Mouse (Mus musculus): ENCODE measurements around the gene Ephb1. TPM values are rescaled to one million over a fixed set of nuclear protein-coding genes. Genes with fewer than 3 reads are reported as not detected.
A peak's percentile ranks its signal among the peaks of the same experiment; 100 is the strongest.

Ephb1 gene
- total RNA-seq (2021) (1 to 10 TPM; 2.2 TPM), polyA plus RNA-seq (2012; rRNA removed) (1.8 TPM in 2 replicates)
- long read RNA-seq, result 0 reads

DNA sequence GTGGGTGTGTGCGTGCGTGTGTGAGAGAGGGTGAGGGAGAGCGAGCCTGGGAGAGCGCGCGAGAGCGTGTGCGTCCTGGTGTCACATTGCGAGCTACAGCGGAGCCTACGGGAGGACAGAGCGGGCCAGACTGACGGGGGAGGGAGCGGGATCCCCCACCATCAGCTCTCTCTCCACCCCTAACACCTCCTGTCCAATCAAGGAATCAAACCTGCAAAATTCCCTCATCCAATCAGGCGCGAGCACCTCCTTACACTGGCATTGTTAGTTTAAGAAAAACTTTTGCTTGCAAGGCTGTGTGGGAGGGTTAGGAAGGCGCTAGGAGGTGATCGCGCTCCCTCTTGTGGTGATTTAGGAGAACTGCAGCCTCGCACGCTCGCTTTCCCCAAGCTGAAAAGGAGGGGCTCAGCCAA is at the start of gene Ephb1:
Gene Ephb1, minus strand, starts transcription at position 133 of the 413 bp plus-strand sequence.
- peak; percentile 80 for DNase-seq

DNA sequence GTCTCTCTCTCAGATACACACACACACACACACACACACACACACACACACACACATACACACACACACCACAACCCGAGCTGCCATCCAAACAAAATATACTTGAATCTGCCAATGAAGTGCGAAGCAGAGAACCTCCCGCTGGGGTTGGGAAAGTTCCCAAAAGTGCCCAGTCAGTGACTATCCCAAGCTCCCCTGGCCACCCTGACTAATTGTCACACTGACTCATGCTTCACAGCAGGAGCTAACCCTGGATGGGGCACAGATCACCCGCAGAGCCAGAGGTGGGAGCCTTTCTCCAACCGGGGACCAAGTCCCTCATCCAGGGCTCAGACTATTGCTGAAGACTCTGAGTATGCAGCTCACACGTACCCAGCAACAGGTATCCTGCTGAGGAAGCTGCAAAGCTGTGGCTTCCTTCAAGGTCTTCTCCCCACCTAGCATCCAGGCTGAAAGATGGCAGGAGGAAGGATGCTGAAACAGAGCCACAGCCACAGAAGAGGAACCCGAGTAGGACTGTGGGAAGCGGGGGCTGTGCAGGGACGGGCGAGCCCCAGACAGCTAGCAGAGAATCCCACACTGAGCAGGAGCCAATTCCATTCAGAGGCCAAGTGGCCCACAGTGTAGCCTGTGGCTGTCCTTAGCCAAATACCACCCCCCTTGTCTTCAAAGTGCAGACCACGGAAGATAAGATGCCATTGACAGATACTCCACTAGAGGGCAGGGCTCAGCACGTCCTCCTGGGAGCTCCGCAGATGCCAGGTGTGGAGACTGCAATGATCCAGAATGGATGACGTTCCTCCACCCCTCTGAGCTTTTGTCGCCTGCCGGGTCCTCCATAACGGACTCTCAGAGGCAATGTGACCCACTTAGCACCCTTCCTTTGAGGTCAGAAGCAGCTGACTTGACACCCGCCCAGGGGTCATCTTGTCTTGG is 48.9 kb upstream of the Ephb1 start:
- DNase-seq, result peak; percentile 66

DNA sequence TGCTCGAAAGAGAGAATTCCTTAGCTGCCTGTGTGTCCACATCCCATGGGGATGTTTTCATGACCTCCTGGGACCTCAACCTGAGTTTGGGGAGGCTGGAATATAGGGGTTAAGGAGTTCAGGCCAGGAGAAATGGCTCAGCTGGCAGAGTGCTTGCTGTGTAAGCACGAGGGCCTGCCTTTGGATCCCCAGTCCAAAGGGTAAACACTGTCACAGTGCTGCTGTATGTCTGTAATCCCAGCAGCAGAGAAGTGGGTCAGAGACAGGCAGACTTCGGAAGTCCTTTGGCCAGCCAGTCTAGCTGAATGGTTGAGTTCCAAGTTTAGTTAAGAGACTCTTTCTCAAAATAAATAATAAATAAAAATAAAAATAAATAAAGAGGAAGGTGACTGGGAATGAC is 48.2 kb upstream of the Ephb1 start:
- peak; percentile 3 for DNase-seq

DNA sequence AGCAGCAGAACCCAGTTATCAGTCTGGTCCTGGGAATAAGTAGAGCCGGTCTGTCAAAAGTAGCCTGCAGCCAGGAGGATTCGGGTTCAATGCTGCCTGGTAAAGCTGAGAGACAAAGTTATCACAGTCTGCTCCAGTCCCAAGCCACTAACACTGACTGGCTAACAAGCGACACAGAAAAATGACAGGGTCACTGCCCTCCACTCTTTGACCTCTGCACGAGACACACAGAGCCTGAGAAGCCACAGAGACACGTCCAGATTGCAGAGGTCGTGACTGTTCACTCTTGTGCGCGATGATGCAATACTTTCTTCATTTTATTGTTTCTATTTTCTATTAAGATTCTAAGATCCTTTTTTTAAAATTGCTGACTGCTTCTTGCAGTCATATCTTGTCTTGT is 33.8 kb upstream of the Ephb1 start:
- DNase-seq, result no peak

DNA sequence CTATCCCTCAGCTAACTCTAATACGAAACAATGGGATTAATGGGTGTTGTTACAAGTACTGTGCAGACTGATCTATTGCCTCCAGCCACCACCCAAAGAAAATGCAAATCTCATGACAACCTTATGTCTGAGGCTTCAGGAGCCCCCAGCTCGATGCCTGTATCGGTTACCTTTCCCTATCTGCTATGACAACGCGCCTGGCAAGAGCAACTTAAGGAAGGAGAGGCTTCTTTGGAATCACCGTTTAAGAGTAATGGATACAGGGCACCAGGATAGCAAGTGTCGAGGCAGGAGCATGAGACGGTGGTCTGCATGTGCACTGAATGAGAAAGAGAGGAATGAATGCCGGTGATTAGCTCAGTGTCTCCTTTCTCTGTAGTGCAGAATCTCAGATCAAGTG is 32.3 kb upstream of the Ephb1 start:
- DNase-seq, result no peak

DNA sequence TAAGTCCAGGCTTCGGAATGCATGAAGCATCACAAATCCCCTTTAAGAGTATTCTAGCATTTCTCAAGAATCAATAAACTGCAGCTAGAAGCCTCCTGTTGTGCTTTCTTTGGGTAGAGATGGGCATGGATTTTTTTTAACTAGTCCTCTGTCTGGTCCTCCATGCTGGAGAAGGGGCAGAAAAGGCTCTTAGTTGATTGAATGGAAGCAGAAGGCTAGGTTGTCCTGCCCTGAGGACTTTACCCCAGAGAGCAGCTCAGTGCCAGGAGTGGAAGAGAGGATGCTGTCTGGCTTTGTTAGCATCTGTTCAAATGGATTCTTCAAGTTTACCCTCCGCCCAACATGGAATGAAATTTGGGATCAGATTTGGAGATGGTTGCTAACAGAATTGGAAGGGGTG is 25.7 kb upstream of the Ephb1 start:
- DNase-seq, result no peak

DNA sequence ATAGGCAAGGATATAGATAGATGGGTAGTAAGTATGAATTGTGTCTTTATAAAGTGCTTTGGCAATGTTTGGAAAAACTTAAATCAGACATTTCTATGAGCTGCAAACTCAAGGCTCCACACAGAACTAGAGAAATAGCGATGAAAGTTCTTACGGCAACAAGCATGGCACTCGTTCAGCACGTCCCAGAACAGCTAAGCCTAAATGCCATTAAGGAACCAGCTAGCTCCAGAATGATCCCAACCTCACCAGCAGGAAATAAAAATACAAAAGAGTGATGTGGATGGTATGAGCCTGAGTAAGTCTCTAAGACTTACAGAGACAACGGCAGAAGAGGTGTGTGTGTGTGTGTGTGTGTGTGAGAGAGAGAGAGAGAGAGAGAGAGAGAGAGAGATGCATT is 20.2 kb upstream of the Ephb1 start:
- no peak for DNase-seq

DNA sequence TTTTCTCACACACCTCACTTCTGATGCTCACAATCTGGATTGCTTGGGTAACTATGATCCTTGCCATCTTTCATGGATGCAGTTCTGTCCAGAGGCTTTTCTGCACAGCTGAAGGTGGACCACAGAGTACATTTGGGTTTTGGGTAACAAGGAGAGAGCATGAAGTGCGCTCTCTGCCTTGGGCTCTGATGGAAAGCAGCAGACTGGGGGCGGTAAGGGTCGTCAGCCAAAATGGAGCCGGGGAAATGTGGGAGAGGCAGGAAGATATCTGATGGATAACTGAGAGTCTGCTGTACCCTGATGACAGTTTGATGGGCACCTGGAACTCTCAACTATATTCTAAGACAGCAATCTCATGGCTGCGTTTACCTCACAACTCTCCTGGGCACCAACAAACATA is 19.4 kb upstream of the Ephb1 start:
- no peak for DNase-seq

DNA sequence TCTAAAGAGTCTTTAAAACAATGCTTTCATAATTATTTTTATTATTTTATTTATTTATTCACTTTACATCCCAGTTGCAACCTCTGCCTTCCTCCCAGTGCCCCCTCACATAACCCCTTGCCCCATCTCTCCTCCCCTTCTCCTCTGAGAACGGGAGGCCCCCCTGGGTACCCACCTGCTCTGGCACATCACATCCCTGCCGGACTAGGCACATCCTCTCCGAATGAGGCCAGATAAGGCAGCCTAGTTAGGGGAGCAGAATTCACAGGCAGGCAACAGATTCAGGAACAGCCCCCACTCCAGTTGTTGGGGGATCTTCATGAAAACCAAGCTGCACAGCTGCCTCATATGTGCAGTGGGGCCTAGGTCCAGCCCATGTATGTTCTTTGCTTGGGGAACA is 17.4 kb upstream of the Ephb1 start:
- DNase-seq, result no peak

DNA sequence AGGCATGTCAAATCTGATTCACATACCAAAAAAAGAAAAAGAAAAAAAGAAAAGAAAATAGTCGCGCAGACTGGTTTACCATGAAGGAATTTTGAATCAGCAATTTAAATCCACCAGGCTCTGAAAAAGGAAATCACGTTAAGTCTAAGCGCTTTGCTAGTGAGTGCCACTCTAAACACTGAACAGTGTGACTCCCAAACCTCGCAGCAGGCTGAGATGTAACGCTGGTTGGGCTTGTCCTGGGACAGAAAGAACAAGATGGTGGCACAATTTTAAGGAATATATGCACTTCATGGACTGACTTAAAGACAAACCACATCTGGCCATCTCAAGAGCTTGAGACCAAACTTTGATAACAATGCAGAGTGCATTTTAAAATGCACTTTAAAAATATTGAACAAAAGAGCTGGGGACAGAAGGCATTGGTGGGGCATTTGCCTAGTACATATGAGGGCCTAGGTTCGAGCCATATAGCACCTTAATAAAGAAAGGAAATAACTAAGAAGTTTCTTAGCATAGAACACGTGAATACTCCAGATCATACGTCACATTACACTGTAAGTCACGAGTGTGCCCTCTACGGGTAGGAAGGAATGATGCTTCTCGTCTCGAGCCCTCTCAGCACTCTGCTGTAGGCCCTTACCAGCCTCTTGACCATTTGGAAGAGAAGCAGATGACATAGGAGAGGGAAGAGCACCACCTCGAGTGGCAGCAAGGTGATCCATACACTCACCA is 16.7 kb upstream of the Ephb1 start:
- DNase-seq, result no peak

DNA sequence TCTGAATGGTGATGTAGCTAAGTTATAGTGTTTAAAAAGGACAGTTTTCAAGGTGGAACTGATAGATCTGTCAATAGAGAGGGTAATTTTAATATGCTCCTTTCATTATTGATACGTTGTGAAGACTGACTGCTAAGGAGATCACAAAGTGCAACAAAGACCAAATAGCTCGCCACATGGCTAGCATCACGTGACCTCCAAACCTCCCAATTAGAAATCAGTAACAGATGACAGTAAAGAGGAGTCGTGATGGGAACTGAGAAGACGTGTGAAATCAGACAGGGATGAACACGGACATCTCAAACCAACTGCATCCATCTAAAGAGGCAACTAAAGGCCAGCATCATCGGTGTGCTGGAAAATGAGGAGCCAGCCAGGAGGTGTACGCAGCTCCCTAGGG is 15.6 kb upstream of the Ephb1 start:
- no peak for DNase-seq

DNA sequence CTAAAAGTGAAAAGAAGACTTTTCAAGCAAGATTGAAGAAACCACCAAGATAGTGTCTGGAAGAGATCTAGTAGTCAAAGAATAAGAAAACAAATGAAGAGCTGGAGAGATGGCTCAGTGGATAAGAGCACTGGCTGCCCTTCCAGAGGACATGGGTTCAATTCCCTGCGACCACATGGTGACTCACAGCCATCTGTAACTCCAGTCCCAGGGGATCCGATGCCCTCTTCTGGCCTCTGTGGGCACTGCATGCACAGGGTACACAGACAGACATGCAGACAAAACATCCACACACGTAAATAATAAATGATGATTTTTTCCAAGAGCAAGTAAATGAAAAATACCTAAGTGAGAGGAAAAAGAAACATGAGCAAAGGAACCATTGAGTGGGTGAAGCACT is 14.6 kb upstream of the Ephb1 start:
- no peak for DNase-seq

DNA sequence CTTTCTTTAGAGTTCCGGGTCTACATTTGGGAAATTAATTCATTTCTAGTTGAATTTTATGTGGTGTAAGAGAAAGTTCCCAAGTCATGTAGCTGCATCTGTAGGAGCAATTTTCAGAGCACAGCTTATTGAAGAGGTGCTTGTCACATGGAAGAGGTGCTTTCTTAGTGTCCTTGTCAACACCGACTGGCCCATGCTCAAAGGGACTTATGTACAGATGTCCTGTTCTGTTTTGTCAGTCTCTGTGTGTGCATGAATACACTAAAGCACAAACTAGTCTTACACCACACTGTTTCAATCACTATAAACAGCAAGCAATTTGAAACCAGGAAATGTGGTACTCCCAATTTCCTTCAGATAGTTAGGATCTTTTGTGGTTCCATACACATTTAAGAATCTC is 13.3 kb upstream of the Ephb1 start:
- no peak for DNase-seq

DNA sequence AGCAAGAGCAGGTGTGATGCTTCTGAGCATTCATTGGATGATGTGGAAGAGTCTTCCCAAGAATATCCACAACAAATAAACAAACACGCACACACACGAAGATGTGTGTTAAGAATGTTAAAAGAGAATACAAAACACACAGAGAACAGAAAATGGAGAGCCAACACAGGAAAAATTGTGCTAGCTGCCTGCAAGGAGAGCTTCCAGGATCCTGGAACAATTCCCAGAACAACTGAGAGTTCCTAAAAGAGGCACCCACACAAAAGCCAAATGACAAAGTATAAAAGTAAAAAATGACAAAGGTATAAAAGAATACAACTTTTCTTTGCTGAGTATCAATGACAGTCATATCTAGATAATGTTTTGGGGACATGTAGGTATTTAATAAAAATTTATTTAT is 11.0 kb upstream of the Ephb1 start:
- DNase-seq, result no peak

DNA sequence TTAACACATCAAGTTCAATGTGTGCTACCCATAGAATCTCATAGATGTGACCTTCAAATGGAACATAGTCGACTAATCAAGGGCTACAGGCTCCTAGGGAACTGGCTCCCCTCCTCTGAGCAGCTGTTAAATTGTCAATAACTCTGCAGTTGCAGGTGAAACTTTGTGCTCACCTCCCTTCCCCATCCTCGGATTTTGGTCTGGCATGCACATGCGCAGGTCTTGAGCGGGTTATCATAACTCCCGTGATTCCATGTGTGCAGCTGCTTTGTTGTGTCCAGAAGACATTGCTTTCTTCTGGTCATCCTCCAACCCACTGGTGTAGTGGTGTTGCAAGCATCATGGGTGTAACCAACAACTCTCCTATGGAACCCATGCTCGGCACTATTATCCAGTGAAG is 4.8 kb upstream of the Ephb1 start:
- DNase-seq, result no peak

DNA sequence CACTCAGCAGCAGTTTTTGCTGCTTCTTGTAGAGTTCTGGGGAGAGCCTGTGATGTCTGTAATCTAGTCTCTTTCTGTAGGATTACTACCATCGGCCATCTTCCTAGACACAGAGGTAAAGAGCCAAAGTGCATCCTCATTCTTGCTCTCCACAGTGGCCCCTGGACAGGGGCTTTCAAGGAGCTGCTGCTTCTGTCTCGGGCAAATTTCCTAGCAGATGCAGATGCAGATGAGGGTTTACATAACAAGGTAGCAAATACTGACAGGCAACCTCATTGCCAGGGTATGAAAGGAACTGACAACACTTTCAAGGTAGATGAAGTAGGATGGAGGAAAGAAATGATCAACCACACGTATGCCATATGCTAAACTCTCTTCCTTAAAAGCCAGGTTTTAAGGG is 4.2 kb upstream of the Ephb1 start:
- no peak for DNase-seq

DNA sequence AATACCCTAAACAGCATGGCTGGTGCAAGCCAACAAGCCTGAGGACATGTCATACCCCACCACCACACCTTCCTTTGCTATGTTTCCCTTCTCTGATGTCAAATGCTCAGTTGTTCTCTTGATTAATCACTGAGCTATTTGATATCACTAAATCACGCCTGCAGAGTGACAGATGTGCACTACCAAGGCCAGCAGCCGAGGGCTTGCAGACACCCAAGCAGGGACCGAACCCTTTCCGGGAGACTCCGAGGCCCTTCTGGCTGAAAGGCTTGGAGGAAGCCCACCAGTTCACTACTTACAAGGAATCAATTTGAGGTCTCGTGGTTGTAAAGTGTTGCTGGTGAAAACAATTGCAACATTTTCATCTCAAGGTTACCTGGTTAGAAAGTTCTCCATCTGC is 3.5 kb upstream of the Ephb1 start:
- no peak for DNase-seq

DNA sequence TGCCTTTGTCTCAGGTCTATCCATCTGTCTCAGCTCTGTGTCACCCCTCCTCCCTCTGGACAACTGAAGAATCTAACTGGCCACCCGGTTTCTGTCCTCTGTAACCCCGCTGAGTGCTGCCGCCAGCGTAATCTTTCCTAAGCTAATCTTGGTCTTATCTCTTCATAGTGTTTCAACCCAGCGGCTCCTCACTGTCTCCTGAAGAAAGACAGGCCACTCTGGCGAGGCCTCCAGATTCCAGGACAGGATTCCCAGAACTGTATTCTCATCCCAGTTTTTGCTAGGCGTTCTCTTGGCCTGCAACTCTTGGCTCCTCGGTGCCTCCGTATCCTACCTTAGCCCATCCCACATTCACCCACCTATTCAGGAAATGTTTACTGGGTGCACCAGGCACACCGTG is 2.0 kb upstream of the Ephb1 start:
- no peak for DNase-seq

DNA sequence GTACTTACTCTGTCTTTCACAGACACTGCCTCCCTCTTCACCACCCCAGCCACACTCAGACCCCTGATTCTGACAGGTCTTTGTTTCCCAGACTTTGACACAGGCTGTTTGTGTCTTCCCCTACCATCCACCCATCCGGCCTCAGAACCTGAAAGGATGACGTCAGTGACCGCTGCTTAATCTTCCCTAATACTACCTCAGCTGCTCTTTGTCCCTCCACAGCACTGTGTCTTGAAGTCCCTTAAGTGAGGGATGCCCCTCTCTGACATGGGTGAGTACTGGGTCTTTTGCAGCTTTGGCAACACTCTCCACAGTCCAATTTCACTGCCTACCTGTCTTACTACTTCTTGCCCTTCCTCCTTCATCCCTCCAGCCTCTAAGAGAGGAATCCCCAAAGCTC is 1.2 kb upstream of the Ephb1 start:
- DNase-seq, result no peak

DNA sequence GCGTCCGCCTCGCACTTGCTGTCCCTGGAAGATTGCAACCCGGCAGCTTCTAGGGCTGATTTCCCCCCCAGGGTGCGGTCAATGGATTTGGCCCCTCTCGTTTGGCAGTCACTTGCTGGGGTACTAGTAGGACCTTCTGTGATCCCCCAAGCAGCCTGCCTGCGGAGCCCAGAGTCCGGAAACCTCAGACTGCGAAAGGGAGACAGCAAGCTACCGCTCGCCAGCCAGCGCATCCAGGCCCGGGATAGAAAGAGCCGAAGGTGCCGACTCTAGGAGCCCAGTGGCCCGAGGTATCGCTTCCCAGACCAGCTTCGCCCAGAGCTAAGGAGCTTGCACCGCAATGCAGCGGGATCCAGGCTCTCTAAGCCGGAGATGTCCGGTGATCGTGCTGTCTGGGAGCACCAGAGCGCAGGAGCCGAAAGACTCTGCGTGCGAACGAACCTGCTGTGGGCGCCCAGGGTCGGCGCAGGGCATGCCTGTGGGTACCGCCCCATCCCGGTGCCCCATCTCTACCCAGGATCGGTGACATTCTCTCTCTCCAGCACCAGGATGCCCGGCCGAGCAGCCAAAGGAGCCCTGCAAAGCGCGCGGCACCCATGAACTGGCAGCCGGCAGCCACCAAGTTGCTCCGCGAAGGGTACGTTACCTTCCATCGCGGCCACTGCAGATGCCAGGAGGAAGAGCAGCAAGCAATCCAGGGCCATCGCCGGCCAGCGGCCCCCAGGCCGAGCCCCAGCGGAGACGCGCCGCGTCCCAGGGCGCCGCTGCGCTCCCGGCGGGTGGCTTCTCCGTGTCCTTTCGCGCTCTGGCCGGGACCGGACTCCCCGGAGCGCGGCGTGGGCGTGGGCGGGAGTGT is 629 bp downstream of the Ephb1 start:
- no peak for DNase-seq

DNA sequence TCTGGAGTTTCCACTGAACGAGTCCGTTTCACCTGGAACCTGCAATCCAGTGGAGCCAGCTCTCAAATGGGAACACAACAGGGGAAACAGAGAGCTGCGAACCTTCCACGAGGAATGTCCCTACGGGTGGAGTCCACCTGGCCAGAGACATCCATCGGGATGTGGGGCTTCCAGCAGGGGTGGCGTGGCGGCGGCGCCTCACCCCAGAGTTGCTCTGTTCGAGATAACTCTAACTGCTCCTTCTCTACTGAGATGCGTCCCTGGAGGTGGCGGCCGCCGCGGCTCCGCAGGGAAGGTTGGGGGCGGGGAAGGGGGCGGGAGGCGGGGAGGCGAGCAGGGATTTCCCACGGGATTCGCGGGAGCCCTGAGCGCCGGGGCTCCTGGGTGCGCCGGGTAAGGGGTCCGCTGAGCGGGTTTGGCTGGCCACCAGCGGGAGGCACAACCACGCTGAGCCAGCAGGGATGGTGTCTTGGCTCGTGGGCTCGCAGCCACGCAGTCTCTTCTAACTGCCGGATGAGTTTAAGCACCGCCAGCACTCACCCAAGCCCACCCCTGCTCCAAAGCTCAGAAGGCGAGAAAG is 1.3 kb downstream of the Ephb1 start:
- no peak for DNase-seq
